Mouse (Mus musculus): ENCODE results near the gene Tppp2. TPM values are rescaled to one million over a fixed set of nuclear protein-coding genes. Genes with fewer than 3 reads are reported as not detected.
"Not testable (repeated sequence)": the region's sequence is repeated elsewhere in the genome, so short reads cannot be mapped to it uniquely, and the experiment has no call there.

The Tppp2 gene
- polyA plus RNA-seq, 2 experiments, result not detected

- no peak within 1 kb of the TSS for H3K27ac ChIP-seq
- H3K27me3 ChIP-seq (ENCODE audit: control insufficient read depth, insufficient read depth, low read length), result no peaks in the 10 kb centered on the region
- 77% methylated on average over 7 of the region's 7 CpGs for WGBS (ENCODE audit: insufficient replicate concordance)
- no peak within 1 kb of the TSS for H3K9ac ChIP-seq (replicated peaks)
- H3K36me3 ChIP-seq (replicated peaks; ENCODE audit: control insufficient read depth, insufficient read depth, low read depth), result no peaks in the 10 kb centered on the region
- H3K9me3 ChIP-seq (ENCODE audit: control insufficient read depth, low read length), result no peaks in the 10 kb centered on the region
- 0 out of 4 replicates have a peak, but pooled peaks cover 0 to 4% of the 10 kb centered on the region in 2 experiments for H3K4me1 ChIP-seq (replicated peaks; ENCODE audit: control insufficient read depth in 2 of 2, insufficient read depth in 2 of 2, low read length in 1 of 2)
- no peak within 1 kb of the TSS for H3K4me2 ChIP-seq (ENCODE audit: low read depth)
- ATAC-seq (ENCODE audit: insufficient read depth), result no peak
- TF ChIP-seq EP300 (IDR thresholded peaks at IDR 0.05; ENCODE audit: low read depth) (no peak), CTCF (IDR thresholded peaks at IDR 0.05; ENCODE audit: low read depth) (no peak)
- DNase-seq (ENCODE audit: low read depth in 3 of 3, low spot score in 3 of 3), result no peak
- H3K4me3 ChIP-seq (ENCODE audit: insufficient read depth in 1 of 2, low read depth in 2 of 2, low read length in 2 of 2), result no peak within 1 kb of the TSS
Observed at GRCm38 (mm10) chr14:51922571-51922865, 4.3 kb downstream of the Tppp2 start, which contains the start of gene Rnase13. Gene Rnase13, minus strand, starts transcription at chr14:51922773.

- Histone ChIP-seq H3K4me3 (ENCODE audit: insufficient read depth in 1 of 2, low read depth in 2 of 2, low read length in 2 of 2) (no peak overlapping the region), H3K9ac (replicated peaks) (no peak overlapping the region), H3K9me3 (ENCODE audit: control insufficient read depth, low read length) (no peaks in the 10 kb centered on the region), H3K27ac (no peak overlapping the region), H3K4me1 (replicated peaks; ENCODE audit: control insufficient read depth in 2 of 2, insufficient read depth in 2 of 2, low read length in 1 of 2) (0 out of 4 replicates have a peak, but pooled peaks cover 0 to 4% of the 10 kb centered on the region in 2 experiments), H3K27me3 (ENCODE audit: control insufficient read depth, insufficient read depth, low read length) (no peaks in the 10 kb centered on the region), H3K36me3 (replicated peaks; ENCODE audit: control insufficient read depth, insufficient read depth, low read depth) (no peaks in the 10 kb centered on the region), H3K4me2 (ENCODE audit: low read depth) (no peak overlapping the region)
- ATAC-seq (ENCODE audit: insufficient read depth) (no peak), DNase-seq (ENCODE audit: low read depth in 3 of 3, low spot score in 3 of 3) (no peak)
- 63% methylated on average over 2 of the region's 2 CpGs for WGBS (ENCODE audit: insufficient replicate concordance)
- TF ChIP-seq EP300 (IDR thresholded peaks at IDR 0.05; ENCODE audit: low read depth) (no peak), CTCF (IDR thresholded peaks at IDR 0.05; ENCODE audit: low read depth) (no peak)
Observed at GRCm38 (mm10) chr14:51922910-51923309, 4.7 kb downstream of the Tppp2 start.

- TF ChIP-seq CTCF (IDR thresholded peaks at IDR 0.05; ENCODE audit: low read depth) (no peak), EP300 (IDR thresholded peaks at IDR 0.05; ENCODE audit: low read depth) (no peak)
- H3K27ac ChIP-seq, result no peak overlapping the region
- no peak for DNase-seq (ENCODE audit: low read depth in 3 of 3, low spot score in 3 of 3)
- H3K36me3 ChIP-seq (replicated peaks; ENCODE audit: control insufficient read depth, insufficient read depth, low read depth), result no peaks in the 10 kb centered on the region
- H3K4me2 ChIP-seq (ENCODE audit: low read depth), result no peak overlapping the region
- H3K9me3 ChIP-seq (ENCODE audit: control insufficient read depth, low read length), result no peaks in the 10 kb centered on the region
- no peak overlapping the region for H3K9ac ChIP-seq (replicated peaks)
- no peak for ATAC-seq (ENCODE audit: insufficient read depth)
- WGBS (ENCODE audit: insufficient replicate concordance), result 60% methylated on average over 4 of the region's 4 CpGs
- H3K4me3 ChIP-seq (ENCODE audit: insufficient read depth in 1 of 2, low read depth in 2 of 2, low read length in 2 of 2), result no peak overlapping the region
- no peaks in the 10 kb centered on the region for H3K27me3 ChIP-seq (ENCODE audit: control insufficient read depth, insufficient read depth, low read length)
- 0 out of 4 replicates have a peak, but pooled peaks cover 0 to 4% of the 10 kb centered on the region in 2 experiments for H3K4me1 ChIP-seq (replicated peaks; ENCODE audit: control insufficient read depth in 2 of 2, insufficient read depth in 2 of 2, low read length in 1 of 2)
Observed at GRCm38 (mm10) chr14:51923492-51923891, 5.3 kb downstream of the Tppp2 start.

GRCm38 (mm10) chr14:51926930-51927329 is 8.7 kb downstream of the Tppp2 start:
- not testable (repeated sequence) for DNase-seq (ENCODE audit: low read depth in 3 of 3, low spot score in 3 of 3); H3K36me3 ChIP-seq (replicated peaks; ENCODE audit: control insufficient read depth, insufficient read depth, low read depth); H3K27ac ChIP-seq; H3K9me3 ChIP-seq (ENCODE audit: control insufficient read depth, low read length); H3K4me3 ChIP-seq (ENCODE audit: insufficient read depth in 1 of 2, low read depth in 2 of 2, low read length in 2 of 2); H3K9ac ChIP-seq (replicated peaks); ATAC-seq (ENCODE audit: insufficient read depth); H3K4me1 ChIP-seq (replicated peaks; ENCODE audit: control insufficient read depth in 2 of 2, insufficient read depth in 2 of 2, low read length in 1 of 2); H3K27me3 ChIP-seq (ENCODE audit: control insufficient read depth, insufficient read depth, low read length); H3K4me2 ChIP-seq (ENCODE audit: low read depth)
- 78% methylated on average over 11 of the region's 11 CpGs for WGBS (ENCODE audit: insufficient replicate concordance)

- Histone ChIP-seq H3K9ac (replicated peaks) (no peak overlapping the region), H3K4me3 (ENCODE audit: insufficient read depth in 1 of 2, low read depth in 2 of 2, low read length in 2 of 2) (no peak overlapping the region), H3K27me3 (ENCODE audit: control insufficient read depth, insufficient read depth, low read length) (no peaks in the 10 kb centered on the region), H3K9me3 (ENCODE audit: control insufficient read depth, low read length) (no peaks in the 10 kb centered on the region), H3K4me1 (replicated peaks; ENCODE audit: control insufficient read depth in 2 of 2, insufficient read depth in 2 of 2, low read length in 1 of 2) (peaks cover 0 to 9% of the 10 kb centered on the region in 2 experiments; a peak in 1 of 4 replicates), H3K4me2 (ENCODE audit: low read depth) (no peak overlapping the region), H3K36me3 (replicated peaks; ENCODE audit: control insufficient read depth, insufficient read depth, low read depth) (no peaks in the 10 kb centered on the region), H3K27ac (no peak overlapping the region)
- WGBS (ENCODE audit: insufficient replicate concordance), result 62% methylated on average over 8 of the region's 8 CpGs
- ATAC-seq (ENCODE audit: insufficient read depth), result no peak
- no peak for TF ChIP-seq EP300 (IDR thresholded peaks at IDR 0.05; ENCODE audit: low read depth)
- TF ChIP-seq CTCF (IDR thresholded peaks at IDR 0.05; ENCODE audit: low read depth), result no peak
- DNase-seq (ENCODE audit: low read depth in 3 of 3, low spot score in 3 of 3), result no peak
Observed at GRCm38 (mm10) chr14:51929309-51929943, 11.2 kb downstream of the Tppp2 start.

Data from liver, embryonic 14.5 days (tissue).